Mouse (Mus musculus) limb, embryonic 10.5 days (tissue): ENCODE measurements around the gene Terf2ip. TPM values are rescaled to one million over a fixed set of nuclear protein-coding genes. Genes with fewer than 3 reads are reported as not detected.

Experiments
- DNase-seq: peaks from one replicate; pipeline ENCODE4 v3.0.0-alpha.2; 2017; ENCODE audit warnings: low spot score
- H3K27ac ChIP-seq: fragments of 300-500 bp; sonication (generic); 2 replicates; pipeline ENCODE4 v1.5.1; 2016; ENCODE audit warnings: mild to moderate bottlenecking
- H3K27me3 ChIP-seq: fragments of 300-500 bp; sonication (generic); 2 replicates; pipeline ENCODE4 v1.6.1; 2016; ENCODE audit warnings: low read depth, mild to moderate bottlenecking; ENCODE audit not compliant: poor library complexity, severe bottlenecking
- H3K36me3 ChIP-seq: fragments of 300-500 bp; sonication (generic); 2 replicates; pipeline ENCODE4 v1.6.1; 2016; ENCODE audit warnings: mild to moderate bottlenecking, moderate library complexity
- H3K4me1 ChIP-seq: fragments of 300-500 bp; sonication (generic); 2 replicates; pipeline ENCODE4 v1.6.1; 2016
- H3K4me3 ChIP-seq: fragments of 300-500 bp; sonication (generic); 2 replicates; pipeline ENCODE4 v1.5.1; 2016; ENCODE audit warnings: mild to moderate bottlenecking, moderate library complexity
- H3K9me3 ChIP-seq: fragments of 300-500 bp; sonication (generic); replicated peaks from 2 replicates; pipeline ENCODE4 v1.6.1; 2016; ENCODE audit warnings: mild to moderate bottlenecking
- whole genome bisulfite sequencing: fragments of 180-500 bp; shearing (Covaris S2); methylation state at CpG from one replicate; pipeline ENCODE4 v1.1.7; 2016; 5-methylcytosine and 5-hydroxymethylcytosine counted together
- polyA plus RNA-seq: library from polyadenylated mRNA; unstranded; fragments of >200 nt; fragmentation: Nextera tagmentation; extraction: Ambion mirVana; gene quantifications from 2 replicates; pipeline ENCODE4 v1.2.1, GENCODE M21; 2016

Terf2ip gene
- polyA plus RNA-seq, 1 experiment from 2014 or later: 28.6 TPM

GRCm38 (mm10) chr8:112030663-112031062 lies 19.5 kb downstream of the Terf2ip start:
- Histone ChIP-seq H3K27me3 (no peaks in the 10 kb centered on the region), H3K4me1 (peaks cover 20% of the 10 kb centered on the region), H3K4me3 (no peak overlapping the region), H3K36me3 (no peaks in the 10 kb centered on the region), H3K27ac (no peak overlapping the region), H3K9me3 (no peaks in the 10 kb centered on the region)
- DNase-seq: no peak
- WGBS: 56% methylated on average over 6 of the region's 6 CpGs

GRCm38 (mm10) chr8:112033071-112033470 lies 21.9 kb downstream of the Terf2ip start:
- DNase-seq: no peak
- 60% methylated on average over 7 of the region's 7 CpGs for WGBS
- H3K27ac ChIP-seq: no peak overlapping the region
- no peaks in the 10 kb centered on the region for H3K9me3 ChIP-seq
- no peak overlapping the region for H3K4me3 ChIP-seq
- peaks cover 14% of the 10 kb centered on the region for H3K4me1 ChIP-seq
- H3K36me3 ChIP-seq: no peaks in the 10 kb centered on the region
- no peaks in the 10 kb centered on the region for H3K27me3 ChIP-seq

- no peak overlapping the region for H3K4me3 ChIP-seq
- H3K36me3 ChIP-seq: no peaks in the 10 kb centered on the region
- H3K4me1 ChIP-seq: peaks cover 14% of the 10 kb centered on the region
- 15% methylated on average over 8 of the region's 8 CpGs for WGBS
- H3K9me3 ChIP-seq: no peaks in the 10 kb centered on the region
- H3K27ac ChIP-seq: no peak overlapping the region
- DNase-seq: peak; percentile 71
- H3K27me3 ChIP-seq: no peaks in the 10 kb centered on the region
These were observed 23.4 kb downstream of the Terf2ip start for GRCm38 (mm10) chr8:112034603-112035002.

GRCm38 (mm10) chr8:112037521-112037920 lies 26.3 kb downstream of the Terf2ip start:
- Histone ChIP-seq H3K4me3 (no peak overlapping the region), H3K27me3 (no peaks in the 10 kb centered on the region), H3K36me3 (no peaks in the 10 kb centered on the region), H3K9me3 (no peaks in the 10 kb centered on the region), H3K4me1 (peaks cover 4% of the 10 kb centered on the region; the same call in 1 of the 2 replicates), H3K27ac (no peak overlapping the region)
- DNase-seq: no peak
- 77% methylated on average over 18 of the region's 18 CpGs for WGBS

- no peaks in the 10 kb centered on the region for H3K9me3 ChIP-seq
- no peak overlapping the region for H3K4me3 ChIP-seq
- no peaks in the 10 kb centered on the region for H3K27me3 ChIP-seq
- H3K27ac ChIP-seq: no peak overlapping the region
- no peak for DNase-seq
- no peaks in the 10 kb centered on the region for H3K36me3 ChIP-seq
- no peaks in the 10 kb centered on the region for H3K4me1 ChIP-seq
- 77% methylated on average over 5 of the region's 5 CpGs for WGBS
These were observed 34.0 kb downstream of the Terf2ip start for GRCm38 (mm10) chr8:112045182-112045581.

- WGBS: 8% methylated on average over 7 of the region's 7 CpGs
These were observed 34.7 kb downstream of the Terf2ip start for GRCm38 (mm10) chr8:112045896-112046295.

GRCm38 (mm10) chr8:112048293-112048692 lies 37.1 kb downstream of the Terf2ip start:
- no peak for DNase-seq
- Histone ChIP-seq H3K4me3 (no peak overlapping the region), H3K36me3 (no peaks in the 10 kb centered on the region), H3K27ac (no peak overlapping the region), H3K27me3 (no peaks in the 10 kb centered on the region), H3K9me3 (no peaks in the 10 kb centered on the region), H3K4me1 (no peaks in the 10 kb centered on the region)
- 83% methylated on average over 6 of the region's 6 CpGs for WGBS

More at GRCm38 (mm10) chr8:112045896-112046295, 34.7 kb downstream of the Terf2ip start:
- no peak overlapping the region for H3K4me3 ChIP-seq
- H3K9me3 ChIP-seq: no peaks in the 10 kb centered on the region
- H3K27ac ChIP-seq: no peak overlapping the region
- no peaks in the 10 kb centered on the region for H3K36me3 ChIP-seq
- DNase-seq: peak; percentile 87
- H3K4me1 ChIP-seq: no peaks in the 10 kb centered on the region
- no peaks in the 10 kb centered on the region for H3K27me3 ChIP-seq

- H3K27ac ChIP-seq: no peak overlapping the region
- DNase-seq: no peak
- 79% methylated on average over 6 of the region's 6 CpGs for WGBS
- H3K4me3 ChIP-seq: no peak overlapping the region
- no peaks in the 10 kb centered on the region for H3K4me1 ChIP-seq
- no peaks in the 10 kb centered on the region for H3K36me3 ChIP-seq
- H3K9me3 ChIP-seq: no peaks in the 10 kb centered on the region
- H3K27me3 ChIP-seq: no peaks in the 10 kb centered on the region
These were observed 38.8 kb downstream of the Terf2ip start for GRCm38 (mm10) chr8:112049984-112050383.

- no peaks in the 10 kb centered on the region for H3K9me3 ChIP-seq
- no peaks in the 10 kb centered on the region for H3K27me3 ChIP-seq
- H3K36me3 ChIP-seq: no peaks in the 10 kb centered on the region
- no peaks in the 10 kb centered on the region for H3K4me1 ChIP-seq
- no peak overlapping the region for H3K4me3 ChIP-seq
- no peak for DNase-seq
- no peak overlapping the region for H3K27ac ChIP-seq
- 80% methylated on average over 9 of the region's 9 CpGs for WGBS
These were observed 40.3 kb downstream of the Terf2ip start for GRCm38 (mm10) chr8:112051537-112051936.

GRCm38 (mm10) chr8:112054456-112054855 lies 43.3 kb downstream of the Terf2ip start:
- Histone ChIP-seq H3K27me3 (no peaks in the 10 kb centered on the region), H3K36me3 (no peaks in the 10 kb centered on the region), H3K9me3 (no peaks in the 10 kb centered on the region), H3K4me3 (no peak overlapping the region), H3K4me1 (no peaks in the 10 kb centered on the region), H3K27ac (no peak overlapping the region)
- no peak for DNase-seq

GRCm38 (mm10) chr8:112061372-112061771 lies 50.2 kb downstream of the Terf2ip start:
- H3K27ac ChIP-seq: no peak overlapping the region
- no peaks in the 10 kb centered on the region for H3K9me3 ChIP-seq
- no peak overlapping the region for H3K4me3 ChIP-seq
- no peaks in the 10 kb centered on the region for H3K27me3 ChIP-seq
- H3K4me1 ChIP-seq: no peaks in the 10 kb centered on the region
- DNase-seq: no peak
- 47% methylated on average over 4 of the region's 4 CpGs for WGBS
- H3K36me3 ChIP-seq: no peaks in the 10 kb centered on the region

Other genes with a start within 250 kb of the Terf2ip start
- gene Cfdp1, start 157.1 kb upstream of the Terf2ip start, polyA plus RNA-seq: 230 and 231 TPM in 2 replicates
- gene Tmem170, start 134.6 kb upstream of the Terf2ip start, polyA plus RNA-seq: 7.9 and 8.9 TPM in 2 replicates
- gene Chst5, start 101.0 kb upstream of the Terf2ip start, polyA plus RNA-seq: 1.8 and 2.4 TPM in 2 replicates
- 18.0 and 24.2 TPM in 2 replicates for gene Tmem231, start 77.5 kb upstream of the Terf2ip start, polyA plus RNA-seq
- 166 and 173 TPM in 2 replicates for gene Gabarapl2, start 70.7 kb upstream of the Terf2ip start, polyA plus RNA-seq
- 18.3 and 18.4 TPM in 2 replicates for gene Adat1, start 19.1 kb upstream of the Terf2ip start, polyA plus RNA-seq
- gene Kars, start 75 bp upstream of the Terf2ip start, polyA plus RNA-seq: 276 and 306 TPM in 2 replicates
- gene Gm6793, start 3.6 kb downstream of the Terf2ip start, polyA plus RNA-seq: 0.50 and 0.74 TPM in 2 replicates